Mouse (Mus musculus) lung, embryonic 14.5 days (tissue): Measurements from ENCODE around the gene Arhgap44. TPM values are rescaled to one million over a fixed set of nuclear protein-coding genes. Genes with fewer than 3 reads are reported as not detected.
A peak's percentile ranks its signal among the peaks of the same experiment; 100 is the strongest.

Experiments used
- ATAC-seq: fragments of 200-750 bp; cut with Nextera tagmentation; 2 replicates; pipeline ENCODE4 v1.8.0; 2017; ENCODE audit warnings: mild to moderate bottlenecking, moderate TSS enrichment, moderate library complexity; ENCODE audit not compliant: insufficient read depth
- DNase-seq: peaks from one replicate; pipeline ENCODE4 v3.0.0-alpha.2; 2015
- H3K27ac ChIP-seq: fragments of 300-500 bp; sonication (generic); 2 replicates; pipeline ENCODE4 v1.5.1; 2014; ENCODE audit warnings: low read depth, mild to moderate bottlenecking, moderate library complexity
- H3K27me3 ChIP-seq: fragments of 300-500 bp; sonication (generic); 2 replicates; pipeline ENCODE4 v1.6.1; 2014; ENCODE audit warnings: low read length, control low read depth; ENCODE audit not compliant: insufficient read depth
- H3K36me3 ChIP-seq: fragments of 300-500 bp; sonication (generic); 2 replicates; pipeline ENCODE4 v1.6.1; 2014; ENCODE audit warnings: control low read depth; ENCODE audit not compliant: insufficient read depth
- H3K4me1 ChIP-seq: fragments of 300-500 bp; sonication (generic); 2 replicates; pipeline ENCODE4 v1.6.1; 2014; ENCODE audit warnings: antibody characterized with exemption, control low read depth; ENCODE audit not compliant: insufficient read depth
- H3K4me2 ChIP-seq: fragments of 300-500 bp; sonication (generic); 2 replicates; pipeline ENCODE4 v1.6.1; 2014; ENCODE audit warnings: mild to moderate bottlenecking
- H3K4me3 ChIP-seq: fragments of 300-500 bp; sonication (generic); 2 replicates; pipeline ENCODE4 v1.5.1; 2014; ENCODE audit warnings: low read depth, low read length
- H3K9ac ChIP-seq: fragments of 300-500 bp; sonication (generic); 2 replicates; pipeline ENCODE4 v1.6.1; 2014
- H3K9me3 ChIP-seq: fragments of 300-500 bp; sonication (generic); 2 replicates; pipeline ENCODE4 v1.6.1; 2016; ENCODE audit warnings: low read depth, low read length, control low read depth
- CTCF ChIP-seq: IDR thresholded peaks from 2 replicates; pipeline ENCODE4 v1.5.1; 2016; ENCODE audit warnings: antibody characterized with exemption, low read depth
- WGBS: fragments of 180-500 bp; shearing (Covaris S2); extraction: QIAGEN DNeasy Blood & Tissue Kit; methylation state at CpG from one replicate; pipeline ENCODE4 v1.1.7; 2014; 5-methylcytosine and 5-hydroxymethylcytosine counted together
- microRNA-seq: library from miRNA; unstranded; fragments of <30 nt; microRNA quantifications from one replicate; pipeline ENCODE4, GENCODE M21; 2016; ENCODE audit warnings: borderline number of aligned reads
- polyA plus RNA-seq: library from polyadenylated mRNA; unstranded; fragments of >200 nt; fragmentation: Nextera tagmentation; extraction: Ambion mirVana; gene quantifications from 2 replicates; pipeline ENCODE4 v1.2.1, GENCODE M21; 2014

The Arhgap44 gene
- polyA plus RNA-seq, 1 experiment from 2014 or later: 11.5 TPM

GRCm38 (mm10) chr11:64968507-64968906 lies 194.3 kb downstream of the Arhgap44 start:
- no peak overlapping the region for H3K4me2 ChIP-seq
- DNase-seq (peak; percentile 93), ATAC-seq (peak; percentile 89)
- peak; percentile 96 for TF ChIP-seq CTCF
- H3K4me3 ChIP-seq: no peak overlapping the region
- WGBS: 0% methylated on average over 3 of the region's 3 CpGs
- H3K9ac ChIP-seq: no peak overlapping the region
- H3K27me3 ChIP-seq: peaks cover 7% of the 10 kb centered on the region; the same call in 1 of the 2 replicates
- H3K36me3 ChIP-seq: no peaks in the 10 kb centered on the region
- H3K9me3 ChIP-seq: no peaks in the 10 kb centered on the region
- no peak overlapping the region for H3K27ac ChIP-seq
- no peaks in the 10 kb centered on the region for H3K4me1 ChIP-seq

- no peak for TF ChIP-seq CTCF
- Histone ChIP-seq H3K4me1 (no peaks in the 10 kb centered on the region), H3K27ac (no peak overlapping the region), H3K9me3 (no peaks in the 10 kb centered on the region), H3K36me3 (no peaks in the 10 kb centered on the region), H3K4me2 (no peak overlapping the region), H3K4me3 (no peak overlapping the region), H3K27me3 (peaks cover 4% of the 10 kb centered on the region; the same call in 1 of the 2 replicates), H3K9ac (no peak overlapping the region)
- no peak for ATAC-seq
- no peak for DNase-seq
- 89% methylated on average over 2 of the region's 2 CpGs for WGBS
Measured at GRCm38 (mm10) chr11:64962629-64963028, 200.1 kb downstream of the Arhgap44 start.

GRCm38 (mm10) chr11:64956962-64957729 lies 205.6 kb downstream of the Arhgap44 start:
- no peak overlapping the region for H3K27ac ChIP-seq
- H3K9me3 ChIP-seq: no peaks in the 10 kb centered on the region
- H3K36me3 ChIP-seq: no peaks in the 10 kb centered on the region
- H3K4me3 ChIP-seq: peak overlapping the region; percentile 13; the same call in 1 of the 2 replicates
- ATAC-seq (peak; percentile 69), DNase-seq (peak; percentile 79)
- peak overlapping the region; percentile 54 for H3K4me2 ChIP-seq
- H3K27me3 ChIP-seq: no peaks in the 10 kb centered on the region
- no peak overlapping the region for H3K9ac ChIP-seq
- no peak for TF ChIP-seq CTCF
- 0 out of 2 replicates have a peak, but pooled peaks cover 4% of the 10 kb centered on the region for H3K4me1 ChIP-seq
- 1% methylated on average over 16 of the region's 16 CpGs for WGBS

Small RNAs within 50 kb of the gene (microRNA-seq; reads per million reads assigned to microRNA genes)
- not detected for gene Gm25991

Other genes with a start within 250 kb of the Arhgap44 start
- gene Elac2, start 183.9 kb downstream of the Arhgap44 start, polyA plus RNA-seq: 33.0 and 34.3 TPM in 2 replicates
- 0.22 and 0.35 TPM in 2 replicates for gene 1700086D15Rik, start 3.1 kb downstream of the Arhgap44 start, polyA plus RNA-seq
- 24.1 and 26.5 TPM in 2 replicates for gene Myocd, start 107.0 kb upstream of the Arhgap44 start, polyA plus RNA-seq